Mouse (Mus musculus): ENCODE measurements around the gene Gm13288. TPM values are rescaled to one million over a fixed set of nuclear protein-coding genes. Genes with fewer than 3 reads are reported as not detected.

Gene Gm13288
- total RNA-seq (2023) = not detected

GRCm38 (mm10) chr4:88805231-88805630 is at the start of gene Gm13288:
Gene Gm13288, plus strand, starts transcription at chr4:88805531.

DNA sequence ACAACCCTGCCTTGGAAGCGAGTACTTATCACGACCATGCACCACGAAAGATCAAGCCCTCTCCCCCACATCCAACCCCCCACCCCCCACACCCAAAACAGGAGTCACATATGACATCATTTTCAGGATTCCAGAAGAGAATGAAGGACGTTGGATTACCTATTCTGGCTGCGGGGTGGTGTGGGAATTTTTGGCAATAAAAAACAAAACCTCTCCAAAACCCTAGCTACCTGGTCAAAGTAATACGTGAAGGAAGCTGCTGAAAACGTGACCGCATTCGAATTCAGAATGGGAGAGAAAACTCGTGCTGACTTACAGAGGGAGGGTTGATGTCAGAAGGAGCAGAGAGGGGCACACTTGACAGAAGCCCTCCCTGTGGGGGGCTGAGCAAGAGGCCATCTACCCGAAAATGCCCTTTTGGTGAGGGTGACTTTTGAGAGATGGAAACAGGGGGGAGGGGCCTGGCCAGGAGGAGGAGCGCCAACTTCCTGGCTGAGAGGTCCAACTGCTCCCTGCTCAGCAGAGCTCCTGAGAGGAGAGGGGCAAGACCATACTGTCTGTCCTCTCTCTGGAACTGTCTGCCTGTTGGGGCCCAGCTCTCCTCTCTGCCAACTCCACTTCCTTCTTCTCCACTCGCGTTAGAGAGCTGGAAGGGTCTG is 45.6 kb upstream of the Gm13288 start, which contains the start of gene Gm13283:
Gene Gm13283, plus strand, starts transcription at position 510 of the 659 bp plus-strand sequence.

GRCm38 (mm10) chr4:88773534-88773933 is 31.8 kb upstream of the Gm13288 start, which contains the start of gene Gm13290:
Gene Gm13290, plus strand, starts transcription at chr4:88773834.

GRCm38 (mm10) chr4:88776622-88777021 is 28.7 kb upstream of the Gm13288 start, which contains the start of gene Gm13289:
Gene Gm13289, plus strand, starts transcription at chr4:88776922.

DNA sequence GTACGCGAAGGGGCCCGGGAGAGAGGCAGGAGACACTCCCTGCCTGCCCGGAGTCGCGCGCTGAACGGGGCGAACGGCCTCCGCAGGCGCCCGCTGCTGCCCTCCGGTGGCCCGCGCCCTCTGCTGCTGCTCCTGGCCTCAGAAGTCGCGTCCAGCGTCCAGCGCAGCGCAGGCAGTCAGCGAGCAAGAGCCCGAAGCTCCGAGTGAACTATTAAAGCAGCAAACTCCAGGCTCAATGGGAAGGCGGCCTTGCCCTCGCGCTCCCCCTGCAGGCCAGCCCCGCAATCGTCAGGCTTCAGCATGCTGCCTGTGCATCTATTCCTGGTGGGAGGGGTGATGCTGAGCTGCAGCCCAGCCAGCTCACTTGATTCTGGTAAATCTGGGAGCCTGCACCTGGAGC is 25.8 kb upstream of the Gm13288 start, which contains the start of gene Gm13272:
Gene Gm13272, plus strand, starts transcription at position 301 of the 400 bp plus-strand sequence.

GRCm38 (mm10) chr4:88781831-88782230 is 23.5 kb upstream of the Gm13288 start, which contains the start of gene Ifnz:
Gene Ifnz, plus strand, starts transcription at chr4:88782131.

DNA sequence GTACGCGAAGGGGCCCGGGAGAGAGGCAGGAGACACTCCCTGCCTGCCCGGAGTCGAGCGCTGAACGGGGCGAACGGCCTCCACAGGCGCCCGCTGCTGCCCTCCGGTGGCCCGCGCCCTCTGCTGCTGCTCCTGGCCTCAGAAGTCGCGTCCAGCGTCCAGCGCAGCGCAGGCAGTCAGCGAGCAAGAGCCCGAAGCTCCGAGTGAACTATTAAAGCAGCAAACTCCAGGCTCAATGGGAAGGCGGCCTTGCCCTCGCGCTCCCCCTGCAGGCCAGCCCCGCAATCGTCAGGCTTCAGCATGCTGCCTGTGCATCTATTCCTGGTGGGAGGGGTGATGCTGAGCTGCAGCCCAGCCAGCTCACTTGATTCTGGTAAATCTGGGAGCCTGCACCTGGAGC is 19.9 kb upstream of the Gm13288 start, which contains the start of gene Gm13276:
Gene Gm13276, plus strand, starts transcription at position 301 of the 400 bp plus-strand sequence.

DNA sequence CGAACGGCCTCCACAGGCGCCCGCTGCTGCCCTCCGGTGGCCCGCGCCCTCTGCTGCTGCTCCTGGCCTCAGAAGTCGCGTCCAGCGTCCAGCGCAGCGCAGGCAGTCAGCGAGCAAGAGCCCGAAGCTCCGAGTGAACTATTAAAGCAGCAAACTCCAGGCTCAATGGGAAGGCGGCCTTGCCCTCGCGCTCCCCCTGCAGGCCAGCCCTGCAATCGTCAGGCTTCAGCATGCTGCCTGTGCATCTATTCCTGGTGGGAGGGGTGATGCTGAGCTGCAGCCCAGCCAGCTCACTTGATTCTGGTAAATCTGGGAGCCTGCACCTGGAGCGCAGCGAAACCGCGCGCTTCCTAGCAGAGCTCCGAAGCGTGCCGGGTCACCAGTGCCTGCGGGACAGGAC is 16.9 kb upstream of the Gm13288 start, which contains the start of gene Gm13277:
Gene Gm13277, plus strand, starts transcription at position 231 of the 400 bp plus-strand sequence.

DNA sequence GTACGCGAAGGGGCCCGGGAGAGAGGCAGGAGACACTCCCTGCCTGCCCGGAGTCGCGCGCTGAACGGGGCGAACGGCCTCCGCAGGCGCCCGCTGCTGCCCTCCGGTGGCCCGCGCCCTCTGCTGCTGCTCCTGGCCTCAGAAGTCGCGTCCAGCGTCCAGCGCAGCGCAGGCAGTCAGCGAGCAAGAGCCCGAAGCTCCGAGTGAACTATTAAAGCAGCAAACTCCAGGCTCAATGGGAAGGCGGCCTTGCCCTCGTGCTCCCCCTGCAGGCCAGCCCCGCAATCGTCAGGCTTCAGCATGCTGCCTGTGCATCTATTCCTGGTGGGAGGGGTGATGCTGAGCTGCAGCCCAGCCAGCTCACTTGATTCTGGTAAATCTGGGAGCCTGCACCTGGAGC is 14.1 kb upstream of the Gm13288 start, which contains the start of gene Gm13278:
Gene Gm13278, plus strand, starts transcription at position 301 of the 400 bp plus-strand sequence.

GRCm38 (mm10) chr4:88793936-88794675 is 11.2 kb upstream of the Gm13288 start, which contains the start of gene Gm13275:
Gene Gm13275, plus strand, starts transcription at chr4:88794487.

GRCm38 (mm10) chr4:88797097-88797496 is 8.2 kb upstream of the Gm13288 start, which contains the start of gene Gm13279:
Gene Gm13279, plus strand, starts transcription at chr4:88797397.

GRCm38 (mm10) chr4:88799365-88799764 is 6.0 kb upstream of the Gm13288 start, which contains the start of gene Gm13285:
Gene Gm13285, plus strand, starts transcription at chr4:88799665.

GRCm38 (mm10) chr4:88802954-88803353 is 2.4 kb upstream of the Gm13288 start, which contains the start of gene Gm13287:
Gene Gm13287, plus strand, starts transcription at chr4:88803254.

GRCm38 (mm10) chr4:88815928-88816327 is 10.6 kb downstream of the Gm13288 start, which contains the start of gene Ifna7:
Gene Ifna7, plus strand, starts transcription at chr4:88816228.

GRCm38 (mm10) chr4:88819659-88820058 is 14.3 kb downstream of the Gm13288 start, which contains the start of gene Ifna11:
Gene Ifna11, plus strand, starts transcription at chr4:88819959.

GRCm38 (mm10) chr4:88827116-88827515 is 21.8 kb downstream of the Gm13288 start, which contains the start of gene Ifna6:
Gene Ifna6, plus strand, starts transcription at chr4:88827416.

GRCm38 (mm10) chr4:88835225-88835624 is 29.9 kb downstream of the Gm13288 start, which contains the start of gene Ifna5:
Gene Ifna5, plus strand, starts transcription at chr4:88835525.

GRCm38 (mm10) chr4:88841438-88841911 is 36.1 kb downstream of the Gm13288 start, which contains the start of gene Ifna4:
Gene Ifna4, plus strand, starts transcription at chr4:88841861.

DNA sequence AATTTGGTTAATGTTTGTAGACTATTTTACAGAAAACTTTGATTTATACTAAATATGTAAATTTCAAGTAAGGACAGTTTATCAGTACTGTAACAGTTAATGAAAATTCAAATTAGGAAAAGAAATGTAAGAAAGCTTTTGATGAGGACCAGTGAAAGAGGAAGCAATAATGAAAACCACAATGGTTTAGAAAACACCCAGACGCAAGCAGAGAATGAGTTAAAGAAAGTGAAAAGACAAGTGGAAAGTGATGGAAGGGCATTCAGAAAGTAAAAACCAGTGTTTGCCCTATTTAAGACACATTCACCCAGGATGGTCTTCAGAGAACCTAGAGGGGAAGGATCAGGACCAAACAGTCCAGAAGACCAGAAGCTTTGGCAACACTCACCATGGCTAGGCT is 44.4 kb downstream of the Gm13288 start, which contains the start of gene Ifna1:
Gene Ifna1, plus strand, starts transcription at position 390 of the 400 bp plus-strand sequence.

Data from CD4-positive naive resting alpha-beta T cell, adult 76 days (primary cell).